Comparison of ENCODE assay signal across 8 mouse cellular contexts in genomic region chr7:121120143-121120818, GRCm38 (mm10). TPM values are rescaled to one million over a fixed set of nuclear protein-coding genes. Genes with fewer than 3 reads are reported as not detected.
A peak's percentile ranks its signal among the peaks of the same experiment; 100 is the strongest.
DNase-seq lines count a peak whose midpoint lies in the region; ATAC-seq and TF ChIP-seq lines count a peak whose summit lies in the region.

No protein-coding gene starts in this region.

- no peak overlapping the region for H3K9ac ChIP-seq in forebrain, postnatal 0 days
- no peak overlapping the region for H3K9ac ChIP-seq in lung, embryonic 16.5 days (ENCODE audit: low read length)

- TF ChIP-seq POLR2A in thymus, adult 2 months (IDR thresholded peaks at IDR 0.05; ENCODE audit: control insufficient read depth, extremely low read depth, insufficient read depth, low read length, poor library complexity) = no peak

- H3K27me3 ChIP-seq in G1E (ENCODE audit: insufficient read depth, low read length) = peaks cover 29% of the 10 kb centered on the region
- no peaks in the 10 kb centered on the region for H3K27me3 ChIP-seq in forebrain, postnatal 0 days (ENCODE audit: insufficient read depth, low read length)
- H3K27me3 ChIP-seq in lung, embryonic 16.5 days (ENCODE audit: control insufficient read depth, insufficient read depth, low read depth, low read length) = no peaks in the 10 kb centered on the region
- H3K27me3 ChIP-seq in thymus, adult 2 months (ENCODE audit: control insufficient read depth, insufficient read depth, low read length) = no peaks in the 10 kb centered on the region

- peak; percentile 54; the same call in 1 of the 2 replicates for ATAC-seq in G1E (ENCODE audit: extremely low read depth, insufficient number of reproducible peaks, low FRiP score, poor library complexity, severe bottlenecking)
- peak; percentile 96 for ATAC-seq in forebrain, postnatal 0 days
- ATAC-seq in hematopoietic stem cell, adult 5-6 weeks (replicated peaks in 1 of 2; ENCODE audit: insufficient read depth in 1 of 2, low FRiP score in 2 of 2, low TSS enrichment in 1 of 2, low read depth in 1 of 2, poor library complexity in 2 of 2, severe bottlenecking in 2 of 2) = peak; percentile 59 to 89
- peak; percentile 76 for ATAC-seq in lung, embryonic 16.5 days (ENCODE audit: low read depth)

- H3K9me3 ChIP-seq in G1E (replicated peaks) = no peaks in the 10 kb centered on the region
- H3K9me3 ChIP-seq in forebrain, postnatal 0 days (ENCODE audit: low read length) = no peaks in the 10 kb centered on the region
- no peaks in the 10 kb centered on the region for H3K9me3 ChIP-seq in lung, embryonic 16.5 days (ENCODE audit: control insufficient read depth, low read length)

- DNase-seq in G1E (ENCODE audit: low spot score) = peak; percentile 63
- DNase-seq in cerebellum, adult 18-20 months = peak; percentile 77 to 84
- peak; percentile 92 for DNase-seq in forebrain, postnatal 0 days
- DNase-seq in layer of hippocampus, adult 8-10 months (ENCODE audit: low spot score in 2 of 2) = peak; percentile 63 to 88
- peak; percentile 30 for DNase-seq in ovary, adult 18-20 months (ENCODE audit: low spot score)
- DNase-seq in thymus, adult 2 months = peak; percentile 73

- no peak overlapping the region for H3K4me3 ChIP-seq in G1E (ENCODE audit: low read depth, low read length)
- H3K4me3 ChIP-seq in forebrain, postnatal 0 days (ENCODE audit: low read depth, low read length) = no peak overlapping the region
- no peak overlapping the region for H3K4me3 ChIP-seq in lung, embryonic 16.5 days (ENCODE audit: low read length)
- H3K4me3 ChIP-seq in thymus, adult 2 months (ENCODE audit: control insufficient read depth, insufficient read depth, low read length) = no peak overlapping the region

- WGBS in forebrain, postnatal 0 days = 10% methylated on average over 10 of the region's 10 CpGs
- 8% methylated on average over 10 of the region's 10 CpGs for WGBS in lung, embryonic 16.5 days
- WGBS in thymus, adult 2 months = 19% methylated on average over 10 of the region's 10 CpGs

- H3K4me1 ChIP-seq in G1E (ENCODE audit: insufficient read depth, low read depth, low read length) = peaks cover 15% of the 10 kb centered on the region
- no peaks in the 10 kb centered on the region for H3K4me1 ChIP-seq in forebrain, postnatal 0 days (ENCODE audit: insufficient read depth)
- no peaks in the 10 kb centered on the region for H3K4me1 ChIP-seq in lung, embryonic 16.5 days (replicated peaks; ENCODE audit: control insufficient read depth, insufficient read depth, low read length)
- H3K4me1 ChIP-seq in thymus, adult 2 months (replicated peaks; ENCODE audit: control insufficient read depth, insufficient read depth, low read length) = no peaks in the 10 kb centered on the region

- no peaks in the 10 kb centered on the region for H3K36me3 ChIP-seq in G1E (replicated peaks)
- H3K36me3 ChIP-seq in forebrain, postnatal 0 days (ENCODE audit: insufficient read depth) = no peaks in the 10 kb centered on the region
- no peaks in the 10 kb centered on the region for H3K36me3 ChIP-seq in lung, embryonic 16.5 days (ENCODE audit: control insufficient read depth, insufficient read depth, low read length)
- H3K36me3 ChIP-seq in thymus, adult 2 months (ENCODE audit: control insufficient read depth, insufficient read depth, low read length) = no peaks in the 10 kb centered on the region

- H3K27ac ChIP-seq in forebrain, postnatal 0 days (ENCODE audit: low read depth, low read length) = no peak overlapping the region
- no peak overlapping the region for H3K27ac ChIP-seq in lung, embryonic 16.5 days (ENCODE audit: low read length)
- H3K27ac ChIP-seq in thymus, adult 2 months (ENCODE audit: control insufficient read depth, insufficient read depth, low read length) = no peak overlapping the region

- peak; percentile 77 for TF ChIP-seq CTCF in G1E (IDR thresholded peaks at IDR 0.05; ENCODE audit: low read depth, low read length)
- peak; percentile 93 for TF ChIP-seq CTCF in forebrain, postnatal 0 days (IDR thresholded peaks at IDR 0.05; ENCODE audit: low read depth)
- TF ChIP-seq CTCF in thymus, adult 2 months (IDR thresholded peaks at IDR 0.05; ENCODE audit: borderline replicate concordance, control insufficient read depth, extremely low read depth, insufficient read depth, low read length, poor library complexity) = peak; percentile 43; the same call in 1 of the 2 replicates

- H3K4me2 ChIP-seq in forebrain, postnatal 0 days (ENCODE audit: low read depth) = no peak overlapping the region
- H3K4me2 ChIP-seq in lung, embryonic 16.5 days (ENCODE audit: low read depth, low read length) = no peak overlapping the region

RNA-seq across cellular contexts. Expression of gene Otoa, which starts 38.8 kb away (rescaled TPM):
- 0.34 and 0.75 TPM in 2 replicates for total RNA-seq in G1E (2014; fragmentation: Nextera tagmentation)
- 0.82 and 0.87 TPM in 2 replicates for total RNA-seq in G1E (2017)
- polyA plus RNA-seq in G1E (2012) = 0.43 and 0.50 TPM in 2 replicates
- total RNA-seq in forebrain, postnatal 0 days (2014; rRNA removed) = 0.31 and 0.48 TPM in 2 replicates
- polyA plus RNA-seq in forebrain, postnatal 0 days (2015; fragmentation: Nextera tagmentation; extraction: Ambion mirVana) = 0.16 and 0.33 TPM in 2 replicates
- 0.38 and 0.69 TPM in 2 replicates for total RNA-seq in hematopoietic stem cell, adult 5-6 weeks (2017)
- total RNA-seq in layer of hippocampus, adult 8-10 months (2022) = under 1 TPM; 0.19 to 0.51 (median 0.32) TPM
- 0.05 and 0.31 TPM in 2 replicates for polyA plus RNA-seq in lung, embryonic 16.5 days (2015; fragmentation: Nextera tagmentation; extraction: Ambion mirVana)
- polyA plus RNA-seq in thymus, adult 2 months (2012; rRNA removed) = 0.22 and 0.81 TPM in 2 replicates

RNA-seq across cellular contexts. Expression of gene Igsf6, which starts 45.9 kb away (rescaled TPM):
- 0.97 TPM in 1 of 2 replicates, not detected in the other for total RNA-seq in G1E (2014; fragmentation: Nextera tagmentation)
- total RNA-seq in G1E (2017) = 0.06 and 0.33 TPM in 2 replicates
- 0.07 and 0.10 TPM in 2 replicates for polyA plus RNA-seq in G1E (2012)
- total RNA-seq in forebrain, postnatal 0 days (2014; rRNA removed) = 0.77 and 1.00 TPM in 2 replicates
- polyA plus RNA-seq in forebrain, postnatal 0 days (2015; fragmentation: Nextera tagmentation; extraction: Ambion mirVana) = 0.43 and 0.74 TPM in 2 replicates
- 21.9 and 62.2 TPM in 2 replicates for total RNA-seq in hematopoietic stem cell, adult 5-6 weeks (2017)
- total RNA-seq in layer of hippocampus, adult 8-10 months (2022) = 1 to 10 TPM in 2 of 4 experiments, under 1 TPM in 2; 0.28 to 2.8 (median 0.99) TPM
- polyA plus RNA-seq in lung, embryonic 16.5 days (2015; fragmentation: Nextera tagmentation; extraction: Ambion mirVana) = 2.3 and 2.4 TPM in 2 replicates
- polyA plus RNA-seq in thymus, adult 2 months (2012; rRNA removed) = 1.3 and 1.4 TPM in 2 replicates

Comparison
In these comparisons a context has a peak if more than half of its experiments do, and no peak if none do; other contexts are left out.
1. DNase-seq: peak in every context shown above with its lines; median percentile 92 in forebrain, postnatal 0 days; 80 in cerebellum, adult 18-20 months; 76 in layer of hippocampus, adult 8-10 months; 73 in thymus, adult 2 months; 63 in G1E; 30 in ovary, adult 18-20 months.
2. CTCF ChIP-seq: peak in every context shown above with its lines; median percentile 93 in forebrain, postnatal 0 days; 77 in G1E; 43 in thymus, adult 2 months.